Mouse (Mus musculus) frontal cortex, postnatal 25 days (tissue): ENCODE measurements around the gene Slc31a1.

ENCODE experiments used
- DNase-seq, 2 experiments: peaks; one replicate each; pipeline ENCODE4 v3.0.0; 2022; ENCODE audit warnings: low spot score in 2 of 2

The Slc31a1 gene

GRCm38 (mm10) chr4:62407730-62408582 lies 47.4 kb downstream of the Slc31a1 start:
- DNase-seq, result peak; percentile 25 to 39

- DNase-seq, result peak; percentile 95 to 96
Measured at GRCm38 (mm10) chr4:62408601-62409282, 48.2 kb downstream of the Slc31a1 start, which contains the start of the genes Cdc26 and Prpf4. Cdc26 (minus strand) TSS chr4:62408642. Prpf4 (plus strand) TSS chr4:62408797.

GRCm38 (mm10) chr4:62409615-62410014 lies 49.1 kb downstream of the Slc31a1 start:
- no peak for DNase-seq

GRCm38 (mm10) chr4:62410325-62410724 lies 49.8 kb downstream of the Slc31a1 start:
- no peak for DNase-seq

GRCm38 (mm10) chr4:62411606-62412005 lies 51.1 kb downstream of the Slc31a1 start:
- DNase-seq, result no peak

- DNase-seq, result no peak
Measured at GRCm38 (mm10) chr4:62418448-62418847, 57.9 kb downstream of the Slc31a1 start.

GRCm38 (mm10) chr4:62419091-62419490 lies 58.6 kb downstream of the Slc31a1 start:
- DNase-seq, result no peak

- DNase-seq, result no peak
Measured at GRCm38 (mm10) chr4:62425891-62426290, 65.4 kb downstream of the Slc31a1 start.

GRCm38 (mm10) chr4:62427978-62428758 lies 67.6 kb downstream of the Slc31a1 start:
- no peak for DNase-seq

GRCm38 (mm10) chr4:62429616-62430015 lies 69.1 kb downstream of the Slc31a1 start:
- no peak for DNase-seq

GRCm38 (mm10) chr4:62430678-62431077 lies 70.2 kb downstream of the Slc31a1 start:
- no peak for DNase-seq

- DNase-seq, result no peak
Measured at GRCm38 (mm10) chr4:62431522-62431921, 71.0 kb downstream of the Slc31a1 start.

GRCm38 (mm10) chr4:62433939-62434870 lies 73.7 kb downstream of the Slc31a1 start:
- no peak for DNase-seq

- no peak for DNase-seq
Measured at GRCm38 (mm10) chr4:62435081-62435480, 74.6 kb downstream of the Slc31a1 start, which contains the start of gene Rnf183. Rnf183 (minus strand) TSS chr4:62435252.

GRCm38 (mm10) chr4:62437256-62437778 lies 76.8 kb downstream of the Slc31a1 start:
- DNase-seq, result no peak

GRCm38 (mm10) chr4:62437871-62438270 lies 77.3 kb downstream of the Slc31a1 start:
- DNase-seq, result no peak

- no peak for DNase-seq
Measured at GRCm38 (mm10) chr4:62439793-62440192, 79.3 kb downstream of the Slc31a1 start.

- no peak for DNase-seq
Measured at GRCm38 (mm10) chr4:62440544-62440943, 80.0 kb downstream of the Slc31a1 start.

- DNase-seq, result no peak
Measured at GRCm38 (mm10) chr4:62440986-62441385, 80.5 kb downstream of the Slc31a1 start.
